24 mouse cellular contexts compared by ENCODE assay signal in genomic region chr12:117505163-117505562, GRCm38 (mm10). TPM values are rescaled to one million over a fixed set of nuclear protein-coding genes. Genes with fewer than 3 reads are reported as not detected.
DNase-seq lines count a peak whose midpoint lies in the region; ATAC-seq and TF ChIP-seq lines count a peak whose summit lies in the region.
"Had no signal": no experiment of that assay in that cellular context is flagged by ENCODE, and none has a peak within 500 bp of the region (broad histone marks: within the 10 kb centered on the region; RNA-seq: fewer than 3 reads in every experiment).

No protein-coding gene starts in this region.

- no peaks in the 10 kb centered on the region for H3K27me3 ChIP-seq in intestine, embryonic 15.5 days (replicated peaks)
- no peaks in the 10 kb centered on the region for H3K27me3 ChIP-seq in intestine, postnatal 0 days (replicated peaks; ENCODE audit: control insufficient read depth, insufficient read depth, low read length)
- H3K27me3 ChIP-seq in intestine, embryonic 16.5 days (replicated peaks; ENCODE audit: control insufficient read depth, insufficient read depth, low read length) = no peaks in the 10 kb centered on the region
- no peaks in the 10 kb centered on the region for H3K27me3 ChIP-seq in midbrain, postnatal 0 days (ENCODE audit: insufficient read depth, low read length)
- H3K27me3 ChIP-seq: CH12.LX, Patski had no signal

- no peaks in the 10 kb centered on the region for H3K4me1 ChIP-seq in intestine, embryonic 15.5 days (replicated peaks)
- H3K4me1 ChIP-seq in intestine, postnatal 0 days (replicated peaks; ENCODE audit: control insufficient read depth, insufficient read depth, low read length) = no peaks in the 10 kb centered on the region
- H3K4me1 ChIP-seq in intestine, embryonic 16.5 days (ENCODE audit: control insufficient read depth, insufficient read depth, low read length) = no peaks in the 10 kb centered on the region
- no peaks in the 10 kb centered on the region for H3K4me1 ChIP-seq in midbrain, postnatal 0 days (ENCODE audit: insufficient read depth, low read length)

- no peak overlapping the region for H3K9ac ChIP-seq in intestine, embryonic 15.5 days
- H3K9ac ChIP-seq in intestine, postnatal 0 days (ENCODE audit: low read depth, low read length) = no peak overlapping the region
- H3K9ac ChIP-seq in intestine, embryonic 16.5 days (ENCODE audit: low read depth, low read length) = no peak overlapping the region
- H3K9ac ChIP-seq in midbrain, postnatal 0 days (replicated peaks; ENCODE audit: low read length, poor library complexity, severe bottlenecking) = no peak overlapping the region

- H3K9me3 ChIP-seq in intestine, embryonic 15.5 days = no peaks in the 10 kb centered on the region
- H3K9me3 ChIP-seq in intestine, postnatal 0 days (ENCODE audit: control insufficient read depth) = no peaks in the 10 kb centered on the region
- H3K9me3 ChIP-seq in intestine, embryonic 16.5 days (ENCODE audit: control insufficient read depth, low read length) = no peaks in the 10 kb centered on the region
- H3K9me3 ChIP-seq in midbrain, postnatal 0 days (ENCODE audit: low read length) = no peaks in the 10 kb centered on the region

- WGBS in intestine, embryonic 15.5 days = 61% methylated on average over 2 of the region's 2 CpGs
- WGBS in intestine, postnatal 0 days = 36% methylated on average over 2 of the region's 2 CpGs
- WGBS in intestine, embryonic 16.5 days = 62% methylated on average over 2 of the region's 2 CpGs
- 84% methylated on average over 2 of the region's 2 CpGs for WGBS in midbrain, postnatal 0 days

- no peaks in the 10 kb centered on the region for H3K36me3 ChIP-seq in intestine, embryonic 15.5 days
- no peaks in the 10 kb centered on the region for H3K36me3 ChIP-seq in intestine, postnatal 0 days (ENCODE audit: control insufficient read depth, insufficient read depth)
- H3K36me3 ChIP-seq in intestine, embryonic 16.5 days (ENCODE audit: control insufficient read depth, insufficient read depth, low read length) = no peaks in the 10 kb centered on the region
- H3K36me3 ChIP-seq in midbrain, postnatal 0 days (ENCODE audit: insufficient read depth, low read length) = no peaks in the 10 kb centered on the region
- H3K36me3 ChIP-seq: G1E had no signal

- TF ChIP-seq CTCF in intestine, postnatal 0 days (IDR thresholded peaks at IDR 0.05; ENCODE audit: low read depth) = no peak
- no peak for TF ChIP-seq CTCF in midbrain, postnatal 0 days (IDR thresholded peaks at IDR 0.05)

- peak; percentile 13 for DNase-seq in 416B (ENCODE audit: low read depth)
- no peak for DNase-seq in heart, adult 8-10 months (ENCODE audit: low spot score)
- DNase-seq in midbrain, postnatal 0 days (ENCODE audit: low spot score) = no peak
- DNase-seq: adrenal gland, adult 2 months; adrenal gland, adult 8-10 months; adrenal gland, postnatal 10 days; adrenal gland, postnatal 14 days; adrenal gland, postnatal 25 days; adrenal gland, postnatal 36 days; B cell, adult 2 months; cerebellum, adult 11 months; cerebellum, adult 11-12 months; cerebellum, adult 18-20 months had no signal

- H3K4me2 ChIP-seq in intestine, embryonic 15.5 days (replicated peaks) = no peak overlapping the region
- no peak overlapping the region for H3K4me2 ChIP-seq in intestine, postnatal 0 days (replicated peaks; ENCODE audit: low read depth)
- H3K4me2 ChIP-seq in intestine, embryonic 16.5 days (ENCODE audit: low read depth, low read length) = no peak overlapping the region
- no peak overlapping the region for H3K4me2 ChIP-seq in midbrain, postnatal 0 days (ENCODE audit: low read depth, low read length, poor library complexity, severe bottlenecking)

- no peak overlapping the region for H3K27ac ChIP-seq in intestine, embryonic 15.5 days
- no peak overlapping the region for H3K27ac ChIP-seq in intestine, postnatal 0 days (ENCODE audit: low read depth, low read length)
- no peak overlapping the region for H3K27ac ChIP-seq in intestine, embryonic 16.5 days (ENCODE audit: low read length)
- no peak overlapping the region for H3K27ac ChIP-seq in midbrain, postnatal 0 days (ENCODE audit: low read depth, low read length)

- peak; percentile 59; the same call in 1 of the 2 replicates for ATAC-seq in intestine, embryonic 15.5 days
- no peak for ATAC-seq in intestine, postnatal 0 days
- ATAC-seq in common myeloid progenitor, adult 5-6 weeks (replicated peaks; ENCODE audit: low read depth, poor library complexity, severe bottlenecking) = peak; percentile 43; the same call in 1 of the 2 replicates
- ATAC-seq in intestine, embryonic 16.5 days = peak; percentile 72
- no peak; the same call in 1 of the 2 replicates for ATAC-seq in granulocyte monocyte progenitor cell, adult 5-6 weeks (replicated peaks; ENCODE audit: poor library complexity, severe bottlenecking)
- no peak for ATAC-seq in midbrain, postnatal 0 days (ENCODE audit: low FRiP score)
- ATAC-seq: activated CD4-positive, CD25-positive, alpha-beta regulatory T cell, adult 4 months; CD4-positive, CD25-positive, alpha-beta regulatory T cell, adult 4 months; Patski had no signal

- no peak overlapping the region for H3K4me3 ChIP-seq in intestine, embryonic 15.5 days (replicated peaks)
- H3K4me3 ChIP-seq in intestine, postnatal 0 days (ENCODE audit: low read depth, low read length) = no peak overlapping the region
- no peak overlapping the region for H3K4me3 ChIP-seq in intestine, embryonic 16.5 days (ENCODE audit: low read length)
- H3K4me3 ChIP-seq in midbrain, postnatal 0 days (ENCODE audit: low read depth, low read length) = no peak overlapping the region

RNA-seq across cellular contexts. Expression of gene Rapgef5, which starts 11.1 kb away (rescaled TPM):
- 9.8 and 10.2 TPM in 2 replicates for polyA plus RNA-seq in intestine, embryonic 15.5 days (2015; fragmentation: Nextera tagmentation; extraction: Ambion mirVana)
- 3.6 and 3.7 TPM in 2 replicates for polyA plus RNA-seq in intestine, postnatal 0 days (2015; fragmentation: Nextera tagmentation; extraction: Ambion mirVana)
- 3.3 and 4.8 TPM in 2 replicates for total RNA-seq in common myeloid progenitor, adult 5-6 weeks (2017)
- polyA plus RNA-seq in intestine, embryonic 16.5 days (2015; fragmentation: Nextera tagmentation; extraction: Ambion mirVana) = 5.2 and 6.9 TPM in 2 replicates
- 10 to 100 TPM; 27.1 to 39.3 (median 35.8) TPM for total RNA-seq in heart, adult 8-10 months (2022)
- 2.9 and 4.7 TPM in 2 replicates for total RNA-seq in granulocyte monocyte progenitor cell, adult 5-6 weeks (2014; fragmentation: Nextera tagmentation)
- 4.7 and 7.5 TPM in 2 replicates for total RNA-seq in granulocyte monocyte progenitor cell, adult 5-6 weeks (2017)
- 54.3 and 56.3 TPM in 2 replicates for total RNA-seq in midbrain, postnatal 0 days (2014; rRNA removed)
- 25.2 and 25.9 TPM in 2 replicates for polyA plus RNA-seq in midbrain, postnatal 0 days (2015; fragmentation: Nextera tagmentation; extraction: Ambion mirVana)
- total RNA-seq: MEL had no signal
- polyA plus RNA-seq: G1E had no signal

Comparison
In these comparisons a context has a peak if more than half of its experiments do, and no peak if none do; other contexts are left out.
1. ATAC-seq: peak in intestine, embryonic 15.5 days (single experiment), common myeloid progenitor, adult 5-6 weeks (single experiment) and intestine, embryonic 16.5 days (single experiment); none in intestine, postnatal 0 days (single experiment), granulocyte monocyte progenitor cell, adult 5-6 weeks (single experiment) and midbrain, postnatal 0 days (single experiment).